Mouse (Mus musculus) adrenal gland, postnatal 25 days (tissue): ENCODE results near the gene Mpp3. TPM values are rescaled to one million over a fixed set of nuclear protein-coding genes. Genes with fewer than 3 reads are reported as not detected.
A peak's percentile ranks its signal among the peaks of the same experiment; 100 is the strongest.

ENCODE experiments used
- DNase-seq: peaks from one replicate; pipeline ENCODE4 v3.0.0; 2021; ENCODE audit warnings: mixed read lengths
- total RNA-seq: library from RNA; stranded (reverse); gene quantifications from 2 replicates; pipeline ENCODE4 v1.2.3, GENCODE M21; 2021

Gene Mpp3
- total RNA-seq, 1 experiment from 2014 or later: 12.6 TPM

DNA sequence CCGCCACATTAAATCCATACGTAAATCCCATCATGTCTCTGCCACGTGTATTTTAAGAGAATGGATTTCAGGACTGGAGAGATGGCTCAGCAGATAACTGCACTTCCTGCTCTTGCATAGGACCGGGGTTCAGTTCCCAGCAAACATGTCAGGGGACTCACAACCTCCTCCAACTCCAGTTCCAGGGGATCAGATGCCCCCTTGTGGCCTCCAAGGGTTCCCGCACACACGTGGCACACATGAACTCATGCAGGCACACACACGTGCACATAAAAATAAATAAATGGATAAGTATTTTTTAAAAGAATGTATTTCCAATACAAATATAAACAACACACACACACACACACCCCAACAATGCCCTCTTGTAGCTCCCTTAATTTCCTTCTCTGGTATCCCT is 51.3 kb downstream of the Mpp3 start:
- DNase-seq: no peak

DNA sequence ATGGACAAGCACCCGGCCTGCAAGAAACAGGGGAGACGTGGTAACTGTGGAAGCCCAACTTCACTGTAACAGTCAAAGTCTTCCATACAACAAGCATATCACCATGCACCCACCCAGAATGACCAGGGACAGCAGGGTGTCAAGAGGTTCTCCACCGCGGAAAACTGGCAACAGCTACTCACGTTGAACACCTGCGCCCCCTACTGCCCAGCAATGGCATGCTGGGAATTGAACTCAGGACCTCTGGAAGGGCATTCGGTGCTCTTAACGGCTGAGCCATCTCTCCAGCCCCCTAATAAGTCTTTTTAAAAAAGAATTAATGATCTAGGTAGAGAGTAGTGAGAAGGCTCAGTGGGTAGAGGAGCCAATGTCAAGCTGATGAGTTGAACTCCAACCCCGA is 53.3 kb downstream of the Mpp3 start:
- DNase-seq: peak; percentile 40

GRCm38 (mm10) chr11:101974181-101974580 is 54.1 kb downstream of the Mpp3 start:
- no peak for DNase-seq

DNA sequence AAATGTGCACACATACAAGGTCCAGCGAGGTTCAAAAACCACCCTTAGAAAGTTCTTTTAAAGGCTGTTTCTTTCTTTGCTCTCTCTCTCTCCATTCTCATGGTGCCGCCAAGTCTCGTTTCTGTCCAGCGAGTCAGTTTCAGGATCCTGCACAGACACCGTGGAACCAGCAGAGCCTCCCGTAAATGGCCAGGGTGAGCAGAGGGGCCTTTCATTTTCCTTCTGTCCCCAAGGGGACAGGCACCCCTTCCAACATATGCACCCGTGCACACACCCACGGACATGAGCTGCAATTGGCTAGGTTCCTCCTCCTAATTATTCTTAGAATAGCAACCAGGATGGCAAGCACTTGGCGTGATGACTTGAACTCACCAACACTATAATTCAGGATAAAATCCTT is 54.8 kb downstream of the Mpp3 start:
- no peak for DNase-seq

DNA sequence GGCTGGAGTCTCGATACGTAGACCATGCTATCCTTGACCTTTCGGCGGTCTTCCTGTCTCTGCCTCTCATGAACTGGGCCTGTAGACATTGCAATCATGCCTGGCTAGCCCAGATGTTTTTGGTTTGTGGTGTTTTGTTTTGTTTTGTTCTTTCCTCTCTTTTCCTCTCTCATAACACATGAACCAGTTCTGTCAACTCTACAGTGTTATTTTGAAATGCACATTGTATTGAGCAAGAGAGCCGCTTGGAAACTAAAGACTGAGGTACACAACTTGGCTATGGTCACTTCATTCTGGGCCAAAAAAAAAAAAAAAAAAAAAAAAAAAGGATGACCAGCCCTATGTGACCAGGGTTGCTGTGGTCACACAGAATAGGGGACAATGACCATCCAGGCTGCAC is 55.6 kb downstream of the Mpp3 start:
- DNase-seq: no peak

DNA sequence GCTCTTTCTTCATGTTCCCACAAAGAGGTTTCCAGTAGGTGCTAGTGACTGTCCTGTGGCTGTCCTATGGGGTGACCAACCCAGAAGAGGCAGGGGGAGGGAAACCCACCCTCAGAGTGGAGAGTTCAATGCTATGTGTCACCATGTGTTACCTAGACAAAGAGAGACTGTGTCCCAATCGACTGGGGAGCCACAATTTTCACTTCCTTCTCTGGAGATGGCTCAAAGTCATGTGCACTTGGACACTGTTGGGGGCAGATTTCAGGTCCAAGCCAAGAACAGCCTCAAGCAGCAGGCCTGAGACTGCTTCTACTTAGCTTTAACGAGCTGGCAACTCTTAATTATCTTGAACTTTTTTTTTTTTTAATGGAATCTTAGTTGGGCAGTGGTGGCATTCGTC is 56.2 kb downstream of the Mpp3 start:
- no peak for DNase-seq

DNA sequence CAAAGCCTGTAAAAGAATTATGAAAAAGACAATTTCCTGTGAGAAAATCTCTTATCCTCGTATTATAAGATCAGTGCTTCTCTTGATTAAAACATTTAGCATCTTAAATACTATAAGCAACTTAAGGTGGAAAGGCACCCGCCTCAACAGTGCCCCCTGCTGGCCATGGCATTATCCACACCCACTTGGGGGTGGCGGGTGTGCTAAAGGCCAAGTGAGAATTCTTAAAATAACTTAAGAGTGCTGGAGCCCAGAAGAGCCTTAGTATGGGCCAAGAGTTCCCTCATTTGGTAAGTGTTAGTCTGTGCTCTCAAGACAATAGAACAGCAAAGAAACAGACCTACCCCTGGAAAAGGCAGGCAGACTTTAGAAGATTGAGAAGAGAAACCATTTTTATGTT is 56.9 kb downstream of the Mpp3 start:
- DNase-seq: peak; percentile 60

DNA sequence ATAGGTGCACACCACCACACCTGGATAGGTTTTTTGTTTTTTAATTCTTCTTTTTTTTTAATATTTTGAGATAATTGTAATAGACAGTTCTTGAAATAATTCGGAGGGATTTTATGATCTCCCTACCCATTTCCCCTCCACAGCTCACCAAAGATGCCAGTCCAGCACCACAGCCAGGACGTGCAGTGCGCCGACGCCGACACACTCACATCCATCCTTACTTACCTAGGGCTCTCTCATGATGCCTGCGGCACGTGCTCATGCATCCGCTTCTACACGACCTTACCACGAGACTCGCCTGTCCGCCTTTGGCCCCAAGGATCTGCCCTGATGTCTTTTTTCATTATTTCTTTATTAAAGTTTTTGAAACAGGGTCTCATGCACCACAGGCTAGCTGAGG is 58.4 kb downstream of the Mpp3 start:
- no peak for DNase-seq

DNA sequence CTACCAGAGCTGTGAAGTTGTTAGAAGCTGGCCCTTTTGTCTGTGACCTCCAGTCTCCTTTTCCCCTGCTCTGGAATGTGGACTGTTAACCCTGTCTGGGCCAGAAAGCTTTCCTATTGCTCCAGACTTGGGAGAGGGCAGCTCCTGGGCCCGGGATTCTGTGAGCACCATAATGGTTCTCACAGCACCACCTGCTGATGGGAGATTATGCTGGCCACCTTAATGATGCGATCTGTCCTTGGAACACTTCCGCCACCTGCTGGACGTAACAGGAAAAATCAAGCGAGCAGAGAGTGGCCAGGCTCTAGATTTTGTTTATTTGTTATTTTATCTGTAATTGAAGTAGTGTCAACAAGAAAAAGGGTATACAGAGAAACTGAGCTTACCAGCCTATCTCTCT is 59.5 kb downstream of the Mpp3 start:
- peak; percentile 76 for DNase-seq

- DNase-seq: no peak
Observed at GRCm38 (mm10) chr11:101968311-101968710, 60.0 kb downstream of the Mpp3 start.

GRCm38 (mm10) chr11:101966965-101967614 is 61.2 kb downstream of the Mpp3 start, which contains the start of gene Sost:
Gene Sost, minus strand, starts transcription at chr11:101967015.
- no peak for DNase-seq

DNA sequence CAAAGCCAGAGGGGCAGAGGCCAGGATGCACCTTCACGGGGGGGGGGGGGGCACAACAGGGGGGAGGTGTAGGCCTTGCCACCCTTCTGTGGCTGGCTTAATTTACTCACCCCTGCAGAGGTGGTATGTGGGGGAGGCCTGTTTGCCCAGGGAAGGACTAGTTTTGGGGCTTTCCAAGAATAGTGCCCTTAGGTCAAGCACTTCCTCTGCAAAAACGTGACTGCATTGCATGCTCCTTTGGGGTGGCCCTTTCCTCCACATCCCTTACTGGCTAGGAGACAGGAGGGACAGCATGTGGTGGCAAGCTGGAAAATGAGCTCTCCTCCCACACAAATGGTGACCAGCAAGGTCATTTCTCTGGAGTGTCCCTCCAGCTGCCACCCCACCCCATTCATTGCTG is 62.7 kb downstream of the Mpp3 start:
- no peak for DNase-seq

- no peak for DNase-seq
Observed at GRCm38 (mm10) chr11:101964647-101965046, 63.6 kb downstream of the Mpp3 start.

GRCm38 (mm10) chr11:101963473-101964291 is 64.6 kb downstream of the Mpp3 start:
- DNase-seq: peak; percentile 43

- no peak for DNase-seq
Observed at GRCm38 (mm10) chr11:101963043-101963442, 65.2 kb downstream of the Mpp3 start.

DNA sequence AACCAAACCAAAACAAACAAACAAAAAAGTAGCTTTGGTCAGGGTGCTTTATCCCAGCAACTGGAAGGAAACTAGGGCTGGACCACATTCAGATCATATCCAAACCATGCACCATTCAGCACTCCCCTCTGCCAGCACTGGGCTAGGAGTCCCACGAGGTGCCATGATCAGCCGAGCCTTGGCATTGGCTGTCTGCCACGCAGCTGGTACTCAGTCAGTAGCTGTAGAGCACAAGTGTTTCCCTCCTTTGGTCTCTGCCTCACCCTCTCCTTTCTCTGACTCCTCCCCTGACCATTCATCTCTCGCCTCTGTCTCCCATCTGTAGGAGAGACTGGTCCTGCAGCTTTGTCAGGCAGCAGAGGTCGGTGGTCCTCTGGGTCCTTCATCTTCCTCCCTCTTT is 70.8 kb downstream of the Mpp3 start:
- DNase-seq: no peak

DNA sequence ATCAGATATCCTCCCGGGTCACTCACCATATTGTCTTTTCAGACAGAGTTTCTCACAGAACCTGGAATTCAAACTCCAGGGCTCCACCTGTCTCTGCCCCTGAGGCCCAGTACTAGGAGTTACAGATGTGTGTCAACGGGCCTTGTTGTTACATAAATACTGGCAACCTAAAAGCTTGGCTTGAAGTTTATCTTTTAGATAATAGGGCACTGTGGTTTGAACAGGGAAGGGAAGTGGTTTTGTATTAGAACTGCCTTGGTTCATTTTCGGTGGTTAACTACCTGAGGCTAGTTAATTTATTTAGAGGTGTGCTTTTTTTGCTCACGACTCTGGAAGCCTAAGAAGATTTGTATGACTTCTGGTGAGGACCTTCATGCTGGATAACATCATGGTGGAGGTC is 74.8 kb downstream of the Mpp3 start:
- no peak for DNase-seq

- peak; percentile 11 for DNase-seq
Observed at GRCm38 (mm10) chr11:101952541-101953341, 75.5 kb downstream of the Mpp3 start.

GRCm38 (mm10) chr11:101950021-101950420 is 78.2 kb downstream of the Mpp3 start:
- no peak for DNase-seq
